Mouse (Mus musculus) kidney, embryonic 16.5 days (tissue): ENCODE measurements around the gene Atp5j2. TPM values are rescaled to one million over a fixed set of nuclear protein-coding genes. Genes with fewer than 3 reads are reported as not detected.
A peak's percentile ranks its signal among the peaks of the same experiment; 100 is the strongest.

Experiments
- ATAC-seq: fragments of 200-750 bp; cut with Nextera tagmentation; 2 replicates; pipeline ENCODE4 v1.8.0; 2017; ENCODE audit warnings: moderate TSS enrichment; ENCODE audit not compliant: low FRiP score, low TSS enrichment
- H3K27ac ChIP-seq: fragments of 300-500 bp; sonication (generic); 2 replicates; pipeline ENCODE4 v1.5.1; 2014; ENCODE audit warnings: low read length
- H3K27me3 ChIP-seq: fragments of 300-500 bp; sonication (generic); 2 replicates; pipeline ENCODE4 v1.6.1; 2014; ENCODE audit warnings: low read length, control low read depth, mixed read lengths; ENCODE audit not compliant: insufficient read depth
- H3K36me3 ChIP-seq: fragments of 300-500 bp; sonication (generic); 2 replicates; pipeline ENCODE4 v1.6.1; 2014; ENCODE audit warnings: low read length, control low read depth, mixed read lengths; ENCODE audit not compliant: insufficient read depth
- H3K4me1 ChIP-seq: fragments of 300-500 bp; sonication (generic); 2 replicates; pipeline ENCODE4 v1.6.1; 2014; ENCODE audit warnings: low read length, control low read depth, mixed read lengths; ENCODE audit not compliant: insufficient read depth
- H3K4me2 ChIP-seq: fragments of 300-500 bp; sonication (generic); replicated peaks from 2 replicates; pipeline ENCODE4 v1.6.1; 2014; ENCODE audit warnings: low read depth, low read length
- H3K4me3 ChIP-seq: fragments of 300-500 bp; sonication (generic); 2 replicates; pipeline ENCODE4 v1.5.1; 2014; ENCODE audit warnings: mild to moderate bottlenecking, low read length
- H3K9ac ChIP-seq: fragments of 300-500 bp; sonication (generic); replicated peaks from 2 replicates; pipeline ENCODE4 v1.6.1; 2014; ENCODE audit warnings: low read length
- H3K9me3 ChIP-seq: fragments of 300-500 bp; sonication (generic); 2 replicates; pipeline ENCODE4 v1.6.1; 2016; ENCODE audit warnings: low read length, control low read depth
- WGBS: fragments of 180-500 bp; shearing (Covaris S2); extraction: QIAGEN DNeasy Blood & Tissue Kit; methylation state at CpG from one replicate; pipeline ENCODE4 v1.1.7; 2014; 5-methylcytosine and 5-hydroxymethylcytosine counted together
- polyA plus RNA-seq: library from polyadenylated mRNA; unstranded; fragments of >200 nt; fragmentation: Nextera tagmentation; extraction: Ambion mirVana; gene quantifications from 2 replicates; pipeline ENCODE4 v1.2.1, GENCODE M21; 2015

Gene Atp5j2
- polyA plus RNA-seq, 1 experiment from 2014 or later: 701 TPM

- Histone ChIP-seq H3K4me1 (peaks cover 21% of the 10 kb centered on the region), H3K27me3 (no peaks in the 10 kb centered on the region), H3K9ac (peak within 1 kb of the TSS; percentile 92), H3K9me3 (no peaks in the 10 kb centered on the region), H3K27ac (peak within 1 kb of the TSS; percentile 91), H3K36me3 (peaks cover 48% of the 10 kb centered on the region), H3K4me3 (peak within 1 kb of the TSS; percentile 92), H3K4me2 (peak within 1 kb of the TSS; percentile 88)
- WGBS: under 1% methylated on average over 84 of the region's 84 CpGs
- ATAC-seq: peak; percentile 94
Measured at GRCm38 (mm10) chr5:145139571-145140519, 52.0 kb downstream of the Atp5j2 start, which contains the start of the genes Pdap1 and Bud31. TSS of gene Pdap1 (minus strand) at chr5:145140238. TSS of gene Bud31 (plus strand) at chr5:145140362.

GRCm38 (mm10) chr5:145138836-145139235, 53.0 kb downstream of the Atp5j2 start:
- H3K4me3 ChIP-seq: peak overlapping the region; percentile 92
- H3K4me2 ChIP-seq: peak overlapping the region; percentile 88
- peak overlapping the region; percentile 69; the same call in 1 of the 2 replicates for H3K27ac ChIP-seq
- H3K4me1 ChIP-seq: peaks cover 21% of the 10 kb centered on the region
- H3K9ac ChIP-seq: peak overlapping the region; percentile 92
- ATAC-seq: no peak
- H3K27me3 ChIP-seq: no peaks in the 10 kb centered on the region
- 6% methylated on average over 6 of the region's 6 CpGs for WGBS
- no peaks in the 10 kb centered on the region for H3K9me3 ChIP-seq
- peaks cover 51% of the 10 kb centered on the region for H3K36me3 ChIP-seq

Other genes with a start within 250 kb of the Atp5j2 start
- gene Smurf1, start 226.2 kb downstream of the Atp5j2 start, polyA plus RNA-seq: 9.5 and 14.0 TPM in 2 replicates
- not detected in 2 replicates for gene Gm4871, start 159.3 kb downstream of the Atp5j2 start, polyA plus RNA-seq
- gene 1700018F24Rik, start 149.1 kb downstream of the Atp5j2 start, polyA plus RNA-seq: not detected in 2 replicates
- gene Arpc1a, start 108.2 kb downstream of the Atp5j2 start, polyA plus RNA-seq: 142 and 150 TPM in 2 replicates
- not detected in 2 replicates for gene Kpna7, start 108.0 kb downstream of the Atp5j2 start, polyA plus RNA-seq
- 325 and 354 TPM in 2 replicates for gene Arpc1b, start 77.8 kb downstream of the Atp5j2 start, polyA plus RNA-seq
- 77.0 and 93.6 TPM in 2 replicates for gene Pdap1, start 51.8 kb downstream of the Atp5j2 start, polyA plus RNA-seq
- gene Bud31, start 51.7 kb downstream of the Atp5j2 start, polyA plus RNA-seq: 186 TPM in 2 replicates
- 19.8 and 20.0 TPM in 2 replicates for gene Ptcd1, start 25.0 kb downstream of the Atp5j2 start, polyA plus RNA-seq
- 56.2 and 59.5 TPM in 2 replicates for gene Cpsf4, start 24.8 kb downstream of the Atp5j2 start, polyA plus RNA-seq
- gene Zkscan14, start 9.8 kb upstream of the Atp5j2 start, polyA plus RNA-seq: 11.4 and 11.6 TPM in 2 replicates
- 16.2 and 17.2 TPM in 2 replicates for gene Zkscan5, start 12.5 kb upstream of the Atp5j2 start, polyA plus RNA-seq
- gene Zfp655, start 39.7 kb upstream of the Atp5j2 start, polyA plus RNA-seq: 35.3 and 36.0 TPM in 2 replicates
- 0.56 and 0.60 TPM in 2 replicates for gene Zscan25, start 88.4 kb upstream of the Atp5j2 start, polyA plus RNA-seq
- gene Cyp3a57, start 153.2 kb upstream of the Atp5j2 start, polyA plus RNA-seq: not detected in 2 replicates